Mouse (Mus musculus) myocyte (in vitro differentiated cells): ENCODE measurements around the gene Tppp.

Experiments
- POLR2A ChIP-seq: IDR thresholded peaks from one replicate; pipeline ENCODE4 v1.6.1; 2011; ENCODE audit warnings: low read depth, mild to moderate bottlenecking, control low read depth, moderate library complexity; ENCODE audit not compliant: insufficient read length
- USF1 ChIP-seq: IDR thresholded peaks from one replicate; pipeline ENCODE4 v1.6.1; 2011; ENCODE audit warnings: low read depth, mild to moderate bottlenecking, control low read depth, moderate library complexity

DNA sequence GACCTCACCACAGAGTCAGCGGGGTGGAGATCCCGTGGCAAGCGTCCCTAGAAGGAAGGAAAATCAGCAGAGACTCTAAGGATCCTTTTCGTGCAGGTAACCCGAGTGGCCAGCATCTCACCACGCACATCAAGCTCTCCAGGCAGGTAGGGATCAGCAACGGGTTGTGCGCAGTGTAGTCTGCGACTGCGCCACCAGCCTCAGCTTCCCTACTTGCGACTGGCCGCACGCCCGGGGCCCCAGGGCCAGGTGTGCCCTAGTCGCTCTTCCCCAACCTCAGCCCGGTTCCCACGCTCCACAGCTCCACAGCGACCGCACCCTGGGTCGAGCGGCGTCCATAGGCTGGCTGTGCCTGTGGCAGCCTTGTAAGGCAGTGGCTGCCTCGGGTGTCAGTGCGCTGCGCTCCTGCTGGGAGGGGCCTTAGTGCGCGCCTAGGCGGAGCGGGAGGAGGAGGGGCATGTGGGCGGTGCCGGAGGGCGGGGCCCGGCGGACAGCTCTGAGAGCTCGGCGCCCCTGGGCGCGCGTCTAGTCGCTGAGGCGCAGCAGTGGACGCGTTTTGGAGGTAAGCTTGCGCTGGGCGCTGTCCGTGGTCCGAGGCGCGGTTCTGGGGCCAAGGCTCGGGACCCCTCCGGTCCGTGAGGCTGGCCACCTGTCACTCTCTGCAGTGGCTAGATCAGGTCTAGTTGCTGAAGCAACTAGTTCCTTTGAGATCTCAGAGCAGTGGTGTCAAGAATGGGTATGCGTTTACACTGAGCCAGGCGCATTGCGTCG, at the start of gene Tppp:
- TF ChIP-seq POLR2A (no peak), USF1 (no peak)
